Mouse (Mus musculus) Patski (cell line): ENCODE results near the gene Smc5. TPM values are rescaled to one million over a fixed set of nuclear protein-coding genes. Genes with fewer than 3 reads are reported as not detected.
A peak's percentile ranks its signal among the peaks of the same experiment; 100 is the strongest.

ENCODE experiments used
- ATAC-seq: fragments of 100-300 bp; one replicate; pipeline ENCODE4 v1.8.0; 2021
- CTCF ChIA-PET: fragments of 350-600 bp; sonication (Branson Sonifier 250); formaldehyde crosslinking; loops from one replicate; lab custom pipeline; 2022; ENCODE audit warnings: inconsistent platforms; lab: Charles Lee
- POLR2A ChIA-PET: fragments of 350-600 bp; sonication (Branson Sonifier 250); formaldehyde crosslinking; loops from one replicate; lab custom pipeline; 2022; ENCODE audit warnings: antibody characterized with exemption, inconsistent platforms; lab: Charles Lee
- DNase-seq: peaks from one replicate; pipeline ENCODE4 v3.0.0-alpha.2; 2011; ENCODE audit warnings: low read depth, low spot score
- H3K27me3 ChIP-seq: fragments of 371-371 bp; one replicate; pipeline ENCODE4 v1.5.1; 2021
- CTCF ChIP-seq: fragments of 100-300 bp; IDR thresholded peaks from one replicate; pipeline ENCODE4 v1.5.1; 2021
- in situ Hi-C: fragments of 300-500 bp; cut with MboI; formaldehyde crosslinking; loops from 3 replicates; pipeline ENCODE4 v1.11.1; 2018; ENCODE audit warnings: low pct_unique_long_range_greater_than_20kb, mixed read lengths
- polyA plus RNA-seq: library from polyadenylated mRNA; unstranded; gene quantifications from one replicate; pipeline ENCODE4 v1.2.3, GENCODE M21; 2021

The Smc5 gene
- polyA plus RNA-seq, 1 experiment from 2014 or later = 39.9 TPM

GRCm38 (mm10) chr19:23281911-23282660 is 8.4 kb upstream of the Smc5 start:
- DNase-seq = no peak
- H3K27me3 ChIP-seq = peaks cover 42% of the 10 kb centered on the region
- ChIA-PET CTCF (no interaction called here), POLR2A (no interaction called here)
- in situ Hi-C loops = no loop called here
- ATAC-seq = no peak
- no peak for TF ChIP-seq CTCF

- in situ Hi-C loops = loop anchor here (25.0 kb wide), 1 partner anchor 1462 kb away; no protein-coding TSS in a partner anchor
- peaks cover 6% of the 10 kb centered on the region for H3K27me3 ChIP-seq
- CTCF ChIA-PET = no interaction called here
- POLR2A ChIA-PET = no interaction called here
- DNase-seq (no peak), ATAC-seq (no peak)
- no peak for TF ChIP-seq CTCF
These were observed 492 bp upstream of the Smc5 start for GRCm38 (mm10) chr19:23274054-23274724.

- ChIA-PET CTCF (no interaction called here), POLR2A (no interaction called here)
- no peak for ATAC-seq
- no peak for TF ChIP-seq CTCF
- DNase-seq = no peak
- in situ Hi-C loops = loop anchor here (25.0 kb wide), 1 partner anchor 1444 kb away; no protein-coding TSS in a partner anchor
- H3K27me3 ChIP-seq = no peaks in the 10 kb centered on the region
These were observed 16.9 kb downstream of the Smc5 start for GRCm38 (mm10) chr19:23256771-23257170.

- in situ Hi-C loops = no loop called here
- no peaks in the 10 kb centered on the region for H3K27me3 ChIP-seq
- no peak for DNase-seq
- CTCF ChIA-PET = no interaction called here
- no peak for TF ChIP-seq CTCF
- POLR2A ChIA-PET = no interaction called here
- ATAC-seq = no peak
These were observed 27.2 kb downstream of the Smc5 start for GRCm38 (mm10) chr19:23246473-23246872.

GRCm38 (mm10) chr19:23225065-23225464 is 48.6 kb downstream of the Smc5 start:
- ChIA-PET POLR2A (interaction anchor here (1.7 kb wide), 1 partner anchor 308 kb away, joined by 3 read pairs; no protein-coding TSS in a partner anchor), CTCF (interaction anchor here (1.2 to 2.3 kb wide), 6 partner anchors 11 to 312 kb away, joined by 3 to 19 read pairs (median 6); no protein-coding TSS in a partner anchor)
- ATAC-seq (peak; percentile 62), DNase-seq (no peak)
- no peaks in the 10 kb centered on the region for H3K27me3 ChIP-seq
- peak; percentile 62 for TF ChIP-seq CTCF
- in situ Hi-C loops = loop anchor here (5.0 to 10.0 kb wide), 4 partner anchors 83 to 308 kb away; partner anchors contain the start of gene Klf9

GRCm38 (mm10) chr19:23214326-23214725 is 59.4 kb downstream of the Smc5 start:
- in situ Hi-C loops = no loop called here
- CTCF ChIA-PET = interaction anchor here (1.3 kb wide), 1 partner anchor 12 kb away, joined by 4 read pairs; no protein-coding TSS in a partner anchor

GRCm38 (mm10) chr19:23211325-23211724 is 62.4 kb downstream of the Smc5 start:
- ChIA-PET CTCF (interaction anchor here (1.3 kb wide), 1 partner anchor 205 kb away, joined by 6 read pairs; no protein-coding TSS in a partner anchor), POLR2A (interaction anchor here (0.5 to 1.1 kb wide), 3 partner anchors 34 to 177 kb away, joined by 3 read pairs; no protein-coding TSS in a partner anchor)
- no peaks in the 10 kb centered on the region for H3K27me3 ChIP-seq
- peak; percentile 13 for TF ChIP-seq CTCF
- no peak for DNase-seq
- in situ Hi-C loops = no loop called here
- ATAC-seq = no peak

More at GRCm38 (mm10) chr19:23214326-23214725, 59.4 kb downstream of the Smc5 start:
- POLR2A ChIA-PET = no interaction called here
- no peak for DNase-seq
- no peak for ATAC-seq
- no peak for TF ChIP-seq CTCF
- H3K27me3 ChIP-seq = no peaks in the 10 kb centered on the region

- no peaks in the 10 kb centered on the region for H3K27me3 ChIP-seq
- POLR2A ChIA-PET = interaction anchor here (0.6 kb wide), 1 partner anchor 232 kb away, joined by 4 read pairs; no protein-coding TSS in a partner anchor
- no peak for TF ChIP-seq CTCF
- ATAC-seq (no peak), DNase-seq (no peak)
- CTCF ChIA-PET = interaction anchor here (1.2 to 1.3 kb wide), 2 partner anchors 11 to 16 kb away, joined by 3 to 4 read pairs; no protein-coding TSS in a partner anchor
- in situ Hi-C loops = no loop called here
These were observed 70.1 kb downstream of the Smc5 start for GRCm38 (mm10) chr19:23203505-23204053.

GRCm38 (mm10) chr19:23202106-23202505 is 71.6 kb downstream of the Smc5 start:
- ChIA-PET POLR2A (no interaction called here), CTCF (interaction anchor here (1.1 to 1.2 kb wide), 2 partner anchors 13 to 290 kb away, joined by 4 read pairs; no protein-coding TSS in a partner anchor)
- no peak for TF ChIP-seq CTCF
- DNase-seq (no peak), ATAC-seq (no peak)
- H3K27me3 ChIP-seq = no peaks in the 10 kb centered on the region
- in situ Hi-C loops = no loop called here

GRCm38 (mm10) chr19:23193076-23193475 is 80.6 kb downstream of the Smc5 start:
- TF ChIP-seq CTCF = no peak
- H3K27me3 ChIP-seq = no peaks in the 10 kb centered on the region
- no peak for DNase-seq
- in situ Hi-C loops = no loop called here
- ChIA-PET POLR2A (no interaction called here), CTCF (no interaction called here)
- ATAC-seq = no peak
